Mouse (Mus musculus) olfactory bulb, adult 2 months (tissue): ENCODE measurements around the gene Pxk. TPM values are rescaled to one million over a fixed set of nuclear protein-coding genes. Genes with fewer than 3 reads are reported as not detected.
A peak's percentile ranks its signal among the peaks of the same experiment; 100 is the strongest.

Experiments
- H3K27ac ChIP-seq: fragments of 200-500 bp; 2 replicates; pipeline ENCODE4 v1.5.1; 2012; ENCODE audit warnings: low read depth, low read length; ENCODE audit not compliant: insufficient read depth
- H3K4me1 ChIP-seq: fragments of 200-500 bp; 2 replicates; pipeline ENCODE4 v1.6.1; 2012; ENCODE audit warnings: low read length; ENCODE audit not compliant: control insufficient read depth, insufficient read depth
- H3K4me3 ChIP-seq: fragments of 200-500 bp; 2 replicates; pipeline ENCODE4 v1.5.1; 2012; ENCODE audit warnings: mild to moderate bottlenecking, low read depth, low read length, moderate library complexity; ENCODE audit not compliant: insufficient read depth
- CTCF ChIP-seq: fragments of 200-500 bp; IDR thresholded peaks from 2 replicates; pipeline ENCODE4 v1.5.1; 2012; ENCODE audit warnings: low read depth, mild to moderate bottlenecking, low read length, moderate library complexity; ENCODE audit not compliant: insufficient read depth
- POLR2A ChIP-seq: fragments of 200-500 bp; IDR thresholded peaks from 2 replicates; pipeline ENCODE4 v1.6.1; 2012; ENCODE audit warnings: mild to moderate bottlenecking, low read depth, low read length, moderate library complexity; ENCODE audit not compliant: insufficient read depth
- WGBS: fragments of 180-500 bp; shearing (Covaris S2); methylation state at CpG from one replicate; pipeline ENCODE4 v1.1.7; 2018; 5-methylcytosine and 5-hydroxymethylcytosine counted together
- polyA plus RNA-seq: library from polyadenylated mRNA; stranded (reverse); fragments of >200 nt; gene quantifications from 2 replicates; pipeline ENCODE4 v1.2.4, GENCODE M21; 2012; ENCODE audit warnings: low replicate concordance; ENCODE audit not compliant: missing spikeins, insufficient read depth, insufficient read length

Gene Pxk
- polyA plus RNA-seq, 1 experiment, result not detected

- Histone ChIP-seq H3K27ac (peak overlapping the region; percentile 69; the same call in 1 of the 2 replicates), H3K4me1 (peaks cover 2% of the 10 kb centered on the region; the same call in 1 of the 2 replicates), H3K4me3 (no peak overlapping the region)
- no peak for TF ChIP-seq POLR2A
- TF ChIP-seq CTCF, result no peak
- WGBS, result 19% methylated on average over 3 of the region's 3 CpGs
Observed at GRCm38 (mm10) chr14:8062537-8063301, 35.3 kb upstream of the Pxk start.

GRCm38 (mm10) chr14:8063835-8064785 lies 33.9 kb upstream of the Pxk start:
- H3K27ac ChIP-seq, result peak overlapping the region; percentile 69; the same call in 1 of the 2 replicates
- 78% methylated on average over 8 of the region's 8 CpGs for WGBS

GRCm38 (mm10) chr14:8080165-8080679 lies 17.8 kb upstream of the Pxk start, which contains the start of gene Rpp14:
TSS of gene Rpp14 (plus strand) at chr14:8080367.
- peak; percentile 87 for TF ChIP-seq CTCF
- TF ChIP-seq POLR2A, result peak; percentile 78; the same call in 1 of the 2 replicates
- under 1% methylated on average over 47 of the region's 47 CpGs for WGBS
- Histone ChIP-seq H3K4me1 (peaks cover 7% of the 10 kb centered on the region; the same call in 1 of the 2 replicates), H3K27ac (peak within 1 kb of the TSS; percentile 95), H3K4me3 (peak within 1 kb of the TSS; percentile 81)

More at GRCm38 (mm10) chr14:8063835-8064785, 33.9 kb upstream of the Pxk start:
- Histone ChIP-seq H3K4me3 (no peak overlapping the region), H3K4me1 (peaks cover 2% of the 10 kb centered on the region; the same call in 1 of the 2 replicates)
- TF ChIP-seq CTCF (no peak), POLR2A (no peak)

- Histone ChIP-seq H3K4me1 (peaks cover 7% of the 10 kb centered on the region; the same call in 1 of the 2 replicates), H3K4me3 (peak overlapping the region; percentile 81), H3K27ac (peak overlapping the region; percentile 95)
- WGBS, result 0% methylated on average over 11 of the region's 11 CpGs
- TF ChIP-seq CTCF (no peak), POLR2A (no peak)
Observed at GRCm38 (mm10) chr14:8080718-8081117, 17.3 kb upstream of the Pxk start.

GRCm38 (mm10) chr14:8082949-8083348 lies 15.1 kb upstream of the Pxk start:
- H3K4me1 ChIP-seq, result peaks cover 7% of the 10 kb centered on the region; the same call in 1 of the 2 replicates
- TF ChIP-seq POLR2A, result no peak
- TF ChIP-seq CTCF, result no peak
- no peak overlapping the region for H3K27ac ChIP-seq
- no peak overlapping the region for H3K4me3 ChIP-seq
- WGBS, result 95% methylated on average over 1 of the region's 1 CpGs

- no peak for TF ChIP-seq POLR2A
- no peak for TF ChIP-seq CTCF
- Histone ChIP-seq H3K4me1 (no peaks in the 10 kb centered on the region), H3K4me3 (no peak overlapping the region), H3K27ac (no peak overlapping the region)
- WGBS, result 84% methylated on average over 2 of the region's 2 CpGs
Observed at GRCm38 (mm10) chr14:8089016-8089415, 9.0 kb upstream of the Pxk start.

GRCm38 (mm10) chr14:8092573-8092972 lies 5.4 kb upstream of the Pxk start:
- Histone ChIP-seq H3K27ac (no peak overlapping the region), H3K4me3 (no peak overlapping the region), H3K4me1 (no peaks in the 10 kb centered on the region)
- WGBS, result 91% methylated on average over 2 of the region's 2 CpGs
- TF ChIP-seq POLR2A (no peak), CTCF (no peak)

GRCm38 (mm10) chr14:8093427-8093826 lies 4.6 kb upstream of the Pxk start:
- Histone ChIP-seq H3K27ac (no peak overlapping the region), H3K4me3 (no peak overlapping the region), H3K4me1 (peaks cover 2% of the 10 kb centered on the region; the same call in 1 of the 2 replicates)
- TF ChIP-seq CTCF (no peak), POLR2A (no peak)
- WGBS, result 33% methylated on average over 5 of the region's 5 CpGs
